Mouse (Mus musculus) CH12.LX (cell line): ENCODE results near the gene Cyp3a13.

Source experiments
- CHD2 ChIP-seq: IDR thresholded peaks from 2 replicates; pipeline ENCODE4 v1.6.1; 2011; ENCODE audit warnings: low read length, improper control_type of control experiment
- CTCF ChIP-seq, 2 experiments: IDR thresholded peaks in 1 of 2; conservative IDR thresholded peaks in 1 of 2; 2 replicates each; pipeline ENCODE4 v1.5.1; 2011 to 2012; ENCODE audit warnings: low read depth in 2 of 2, low read length in 2 of 2, improper control_type of control experiment in 1 of 2, inconsistent platforms in 1 of 2, mild to moderate bottlenecking in 1 of 2, moderate library complexity in 1 of 2
- ELF1 ChIP-seq: IDR thresholded peaks from 2 replicates; pipeline ENCODE4 v1.6.1; 2014; ENCODE audit warnings: low read depth, mild to moderate bottlenecking, inconsistent platforms, low read length, improper control_type of control experiment
- EP300 ChIP-seq: IDR thresholded peaks from 2 replicates; pipeline ENCODE4 v1.6.1; 2011; ENCODE audit warnings: low read length, improper control_type of control experiment
- MAFK ChIP-seq: IDR thresholded peaks from 2 replicates; pipeline ENCODE4 v1.6.1; 2011; ENCODE audit warnings: low read length, improper control_type of control experiment; ENCODE audit not compliant: insufficient replicate concordance
- MEF2A ChIP-seq: IDR thresholded peaks from 2 replicates; pipeline ENCODE4 v1.6.1; 2014; ENCODE audit warnings: low read depth, mild to moderate bottlenecking, inconsistent platforms, low read length, improper control_type of control experiment, borderline replicate concordance
- MXI1 ChIP-seq: IDR thresholded peaks from 2 replicates; pipeline ENCODE4 v1.6.1; 2011; ENCODE audit warnings: mild to moderate bottlenecking, low read depth, low read length, improper control_type of control experiment
- PAX5 ChIP-seq: IDR thresholded peaks from 2 replicates; pipeline ENCODE4 v1.6.1; 2012; ENCODE audit warnings: low read length, inconsistent platforms, mixed read lengths
- POLR2A ChIP-seq: IDR thresholded peaks from 2 replicates; pipeline ENCODE4 v1.6.1; 2011; ENCODE audit warnings: low read depth, mild to moderate bottlenecking, improper control_type of control experiment, low read length
- TBP ChIP-seq: conservative IDR thresholded peaks from 2 replicates; pipeline ENCODE4 v1.6.1; 2011; ENCODE audit warnings: low read depth, low read length, improper control_type of control experiment
- USF2 ChIP-seq: conservative IDR thresholded peaks from 2 replicates; pipeline ENCODE4 v1.6.1; 2011; ENCODE audit warnings: low read depth, low read length, improper control_type of control experiment
- ZC3H11A ChIP-seq: IDR thresholded peaks from 2 replicates; pipeline ENCODE4 v1.6.1; 2012; ENCODE audit warnings: low read depth, mild to moderate bottlenecking, inconsistent platforms, low read length, improper control_type of control experiment

DNA sequence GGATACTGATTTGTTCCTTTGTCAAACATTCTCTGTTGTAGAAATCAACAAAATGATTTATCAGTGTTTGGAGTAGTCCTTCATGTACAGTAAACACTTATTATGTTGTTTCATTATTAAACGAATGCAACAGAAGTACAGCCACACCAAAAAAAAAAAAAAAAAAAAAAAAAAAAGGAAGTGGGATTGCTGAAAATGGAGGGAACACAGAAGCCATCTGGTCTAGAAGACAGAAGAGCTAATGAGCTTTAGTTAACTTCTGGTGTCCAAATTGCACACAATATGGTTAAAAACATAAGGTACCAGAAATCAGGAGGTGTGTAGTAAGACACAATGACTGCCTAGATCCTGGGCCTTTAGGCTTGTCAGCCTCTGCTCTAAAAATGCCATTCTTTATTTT, 23.6 kb downstream of the Cyp3a13 start:
- no peak for TF ChIP-seq CHD2
- no peak for TF ChIP-seq ELF1
- TF ChIP-seq EP300, result no peak
- TF ChIP-seq TBP, result no peak
- TF ChIP-seq MXI1, result no peak
- no peak for TF ChIP-seq CTCF (conservative IDR thresholded peaks at IDR 0.05 in 1 of 2, IDR thresholded peaks at IDR 0.05 in 1 of 2; ENCODE audit: low read depth in 2 of 2, low read length in 2 of 2)
- TF ChIP-seq POLR2A, result no peak
- TF ChIP-seq MAFK, result no peak
- TF ChIP-seq PAX5, result no peak
- no peak for TF ChIP-seq ZC3H11A
- TF ChIP-seq MEF2A, result no peak
- no peak for TF ChIP-seq USF2
